Mouse (Mus musculus) ovary, adult 10 weeks (tissue): ENCODE measurements around the gene C3. TPM values are rescaled to one million over a fixed set of nuclear protein-coding genes. Genes with fewer than 3 reads are reported as not detected.

Source experiments
- polyA plus RNA-seq: library from polyadenylated mRNA; stranded (reverse); fragments of 350-450 nt; fragmentation: Illumina TruSeq; extraction: RNeasy Lipid Tissue Mini Kit (QIAGEN cat#74804); gene quantifications from one replicate; pipeline ENCODE4 v1.2.3, GENCODE M21; 2014

The C3 gene
- polyA plus RNA-seq: 151 TPM

DNA sequence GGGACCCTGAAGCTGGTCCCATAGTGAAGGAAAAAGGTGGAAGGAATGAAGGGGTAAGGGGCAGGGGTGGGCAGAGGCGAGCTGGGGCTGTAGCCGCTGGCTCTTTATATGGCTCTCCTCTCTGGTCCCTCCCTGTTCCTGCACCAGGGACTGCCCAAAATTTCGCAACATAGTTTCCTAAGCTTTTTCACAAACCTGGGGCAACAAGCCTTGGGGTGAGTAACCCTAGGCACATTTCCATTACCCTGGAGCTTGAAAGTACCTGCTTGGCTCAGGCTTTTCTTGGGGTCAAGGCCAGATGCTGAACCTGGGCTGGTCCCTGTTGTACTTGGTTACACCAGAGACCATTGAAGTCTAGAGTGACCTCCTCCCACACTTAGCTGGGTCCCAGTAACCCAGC lies at the start of gene C3:
Gene C3 (minus strand): TSS at position 123 of the 400 bp plus-strand sequence.

DNA sequence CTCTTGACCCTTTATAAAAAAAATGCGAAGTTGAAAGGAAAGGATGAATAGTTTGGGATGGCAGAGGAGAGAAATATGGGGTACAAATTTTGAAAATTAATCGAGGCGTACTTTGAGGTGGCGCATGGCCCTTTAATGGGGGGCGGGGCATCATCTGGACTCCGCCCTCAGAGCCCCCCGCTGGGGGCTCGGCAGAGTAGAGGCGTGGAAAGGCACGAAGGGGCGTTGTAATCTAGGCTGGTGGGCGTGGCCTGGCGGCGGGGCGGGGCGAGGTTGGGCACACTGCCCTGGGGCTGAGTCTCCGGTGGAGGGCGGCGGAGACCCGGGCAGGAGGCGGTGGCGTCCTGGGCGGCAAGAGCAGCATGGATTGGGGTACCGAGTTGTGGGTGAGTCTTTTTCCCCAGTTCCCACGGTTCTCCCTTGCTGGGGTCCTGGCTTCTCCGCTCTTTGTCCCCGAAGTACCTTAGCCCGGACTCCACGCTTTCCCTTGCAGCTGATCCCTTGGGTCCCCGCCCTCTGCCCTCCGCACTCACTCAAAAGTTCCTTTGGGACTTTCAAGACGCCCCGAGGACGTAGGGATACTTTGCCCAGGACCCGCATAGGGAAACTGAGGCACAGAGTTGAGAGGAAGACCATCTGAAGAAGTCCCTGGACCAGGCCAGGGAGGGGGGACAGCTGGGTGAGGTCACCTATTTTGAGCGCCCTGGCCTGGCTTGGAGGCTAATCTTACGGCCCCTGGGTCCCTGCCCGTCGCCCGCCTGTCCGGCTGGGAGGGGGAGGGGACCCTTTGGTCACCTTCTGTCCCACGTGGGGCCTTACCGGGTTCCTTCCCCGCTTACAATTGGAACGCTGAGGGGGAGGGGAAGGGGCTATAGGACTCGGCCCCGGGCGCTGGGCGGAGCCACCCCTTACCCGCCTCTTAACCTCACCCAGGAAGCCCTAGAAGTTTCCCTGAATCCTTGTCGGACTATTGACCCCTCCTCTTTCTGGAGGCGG lies 21.5 kb upstream of the C3 start, which contains the start of gene Trip10:
Gene Trip10 (plus strand): TSS at position 270 of the 996 bp plus-strand sequence.

DNA sequence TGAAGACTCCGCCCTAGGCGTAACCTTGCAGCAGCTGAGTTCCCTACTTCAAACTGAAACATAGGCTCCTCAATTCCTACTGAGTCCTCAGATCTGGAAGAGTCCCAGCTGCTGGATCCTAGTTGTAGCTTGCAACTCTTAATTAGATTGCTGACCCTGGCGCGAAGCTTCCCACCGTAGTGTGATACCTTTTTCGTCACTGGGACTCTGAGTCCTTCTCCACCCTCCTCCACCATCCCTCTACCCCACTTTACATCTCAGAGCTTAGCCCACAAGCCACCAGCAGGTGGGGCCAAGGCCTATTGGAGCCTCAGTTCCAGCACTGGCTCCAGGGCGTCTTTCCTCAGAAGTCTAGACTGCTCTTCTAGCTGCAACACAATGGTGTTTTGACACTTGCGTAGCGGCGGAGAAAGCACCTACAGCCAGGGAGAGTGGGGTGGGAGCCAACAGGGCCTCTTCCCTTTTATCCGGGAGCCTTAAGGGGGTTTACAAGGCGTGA lies 20.3 kb upstream of the C3 start, which contains the start of gene Gpr108:
Gene Gpr108 (minus strand): TSS at position 246 of the 499 bp plus-strand sequence.

DNA sequence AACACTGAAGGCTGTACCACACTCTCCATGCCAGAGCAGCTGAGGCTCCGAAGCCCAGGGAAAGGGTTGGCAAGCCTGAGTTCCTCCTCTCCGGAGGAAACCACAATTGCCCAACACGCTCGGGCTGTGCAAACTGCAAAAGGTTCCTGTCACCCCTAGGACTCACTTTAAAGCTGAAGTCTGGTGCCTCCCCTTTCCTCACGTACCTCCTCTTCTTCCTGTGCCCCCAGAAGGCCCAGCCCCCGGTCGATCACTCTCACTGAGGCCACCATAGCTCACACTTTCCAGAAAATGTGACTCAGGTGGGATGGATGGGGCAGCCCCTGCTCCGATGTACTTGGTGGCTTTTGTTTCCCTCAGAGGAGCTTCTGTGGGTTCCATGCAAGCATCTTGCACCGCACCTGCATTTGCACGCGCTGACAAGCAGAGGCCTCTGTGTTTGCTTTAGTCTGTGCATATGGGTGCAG lies 33.9 kb downstream of the C3 start, which contains the start of gene Tnfsf14:
Gene Tnfsf14 (minus strand): TSS at position 137 of the 467 bp plus-strand sequence.

Other genes starting within 250 kb of the C3 start
- not detected for gene Acer1, start 246.0 kb downstream of the C3 start, polyA plus RNA-seq
- gene Clpp, start 237.8 kb downstream of the C3 start, polyA plus RNA-seq: 1.4 TPM
- 1.5 TPM for gene Alkbh7, start 230.8 kb downstream of the C3 start, polyA plus RNA-seq
- not detected for gene Pspn, start 228.1 kb downstream of the C3 start, polyA plus RNA-seq
- gene Gtf2f1, start 216.8 kb downstream of the C3 start, polyA plus RNA-seq: 3.4 TPM
- not detected for gene Gm17949, start 216.7 kb downstream of the C3 start, polyA plus RNA-seq
- gene Khsrp, start 196.6 kb downstream of the C3 start, polyA plus RNA-seq: 12.5 TPM
- gene Slc25a41, start 186.5 kb downstream of the C3 start, polyA plus RNA-seq: not detected
- 1.6 TPM for gene Crb3, start 169.0 kb downstream of the C3 start, polyA plus RNA-seq
- 16.6 TPM for gene Slc25a23, start 168.3 kb downstream of the C3 start, polyA plus RNA-seq
- 1.6 TPM for gene Dennd1c, start 149.6 kb downstream of the C3 start, polyA plus RNA-seq
- gene Tubb4a, start 140.4 kb downstream of the C3 start, polyA plus RNA-seq: 0.66 TPM
- 1.3 TPM for gene Tnfsf9, start 122.8 kb downstream of the C3 start, polyA plus RNA-seq
- gene Cd70, start 78.4 kb downstream of the C3 start, polyA plus RNA-seq: not detected
- not detected for gene Tnfsf14, start 34.0 kb downstream of the C3 start, polyA plus RNA-seq
- 1.1 TPM for gene Gpr108, start 20.3 kb upstream of the C3 start, polyA plus RNA-seq
- 1.5 TPM for gene Trip10, start 21.3 kb upstream of the C3 start, polyA plus RNA-seq
- 0.26 TPM for gene Vav1, start 51.0 kb upstream of the C3 start, polyA plus RNA-seq
- 20.8 TPM for gene Adgre1, start 130.6 kb upstream of the C3 start, polyA plus RNA-seq